In the genomic region with DNA sequence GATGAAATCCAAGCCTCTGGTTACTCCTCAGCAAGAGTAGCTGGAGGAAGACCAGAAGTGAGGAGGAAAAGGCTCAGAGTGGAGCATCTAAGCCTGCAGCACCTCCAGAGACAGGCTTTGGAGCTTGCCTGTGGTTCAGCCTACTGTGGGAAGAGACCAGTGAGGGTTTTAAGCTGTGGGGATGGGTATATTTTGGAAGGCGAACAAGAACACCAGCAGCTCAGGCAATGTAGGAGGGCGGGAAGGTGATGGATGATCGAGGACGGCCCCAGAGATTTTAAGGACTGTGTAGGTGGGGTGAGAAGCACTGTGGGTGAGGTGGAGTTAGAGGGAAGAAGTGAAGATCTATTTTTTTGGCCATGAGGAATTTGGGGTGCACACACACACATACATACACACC, we compare ENCODE assay signal across 11 mouse cellular contexts.
"Had no signal": no experiment of that assay in that cellular context is flagged by ENCODE, and none has a peak within 500 bp of the region (broad histone marks: within the 10 kb centered on the region; RNA-seq: fewer than 3 reads in every experiment).

No protein-coding gene starts in this region.

- H3K27me3 ChIP-seq: limb, embryonic 12.5 days; liver, embryonic 13.5 days; lung, embryonic 15.5 days; midbrain, embryonic 12.5 days had no signal

- H3K36me3 ChIP-seq: limb, embryonic 12.5 days; lung, embryonic 15.5 days; midbrain, embryonic 12.5 days had no signal

- H3K4me2 ChIP-seq: limb, embryonic 12.5 days; liver, embryonic 13.5 days; lung, embryonic 15.5 days; midbrain, embryonic 12.5 days had no signal

- DNase-seq: kidney, adult 18-20 months; kidney, postnatal 10 days; kidney, postnatal 4 days; liver; liver, embryonic 13.5 days; liver, postnatal 0 days; thymus, postnatal 4 days had no signal

- H3K27ac ChIP-seq: layer of hippocampus, adult 2 months; limb, embryonic 12.5 days; liver, embryonic 13.5 days; lung, embryonic 15.5 days; midbrain, embryonic 12.5 days had no signal

- H3K4me3 ChIP-seq: layer of hippocampus, adult 2 months; limb, embryonic 12.5 days; liver, embryonic 13.5 days; lung, embryonic 15.5 days; midbrain, embryonic 12.5 days had no signal

- H3K9me3 ChIP-seq: limb, embryonic 12.5 days; liver, embryonic 13.5 days; lung, embryonic 15.5 days; midbrain, embryonic 12.5 days had no signal

- H3K4me1 ChIP-seq: limb, embryonic 12.5 days; liver, embryonic 13.5 days; lung, embryonic 15.5 days; midbrain, embryonic 12.5 days had no signal

- ATAC-seq: liver, postnatal 0 days had no signal

- H3K9ac ChIP-seq: limb, embryonic 12.5 days; liver, embryonic 13.5 days; liver, postnatal 0 days; lung, embryonic 15.5 days; midbrain, embryonic 12.5 days had no signal
